Mouse (Mus musculus) lung, adult 2 months (tissue): ENCODE data around the gene 1700028J19Rik. TPM values are rescaled to one million over a fixed set of nuclear protein-coding genes. Genes with fewer than 3 reads are reported as not detected.
"Not testable (repeated sequence)": the region's sequence is repeated elsewhere in the genome, so short reads cannot be mapped to it uniquely, and the experiment has no call there.

Experiments used
- DNase-seq: peaks from one replicate; pipeline ENCODE4 v3.0.0; 2022
- H3K4me1 ChIP-seq: fragments of 200-500 bp; 2 replicates; pipeline ENCODE4 v1.6.1; 2011; ENCODE audit warnings: low read length; ENCODE audit not compliant: control insufficient read depth, insufficient read depth
- H3K4me3 ChIP-seq: fragments of 200-500 bp; replicated peaks from 2 replicates; pipeline ENCODE3; 2011; ENCODE audit warnings: low read depth, mild to moderate bottlenecking, control low read depth, low read length; ENCODE audit errors: extremely low read depth
- CTCF ChIP-seq: fragments of 200-500 bp; IDR thresholded peaks from 2 replicates; pipeline ENCODE4 v1.5.1; 2011; ENCODE audit warnings: mild to moderate bottlenecking, low read length, control low read depth; ENCODE audit not compliant: insufficient read depth
- POLR2A ChIP-seq: fragments of 200-500 bp; IDR thresholded peaks from 2 replicates; pipeline ENCODE4 v1.6.1; 2011; ENCODE audit warnings: low read depth, mild to moderate bottlenecking, control low read depth, low read length, borderline replicate concordance; ENCODE audit errors: extremely low read depth
- WGBS: fragments of 180-500 bp; shearing (Covaris S2); methylation state at CpG from one replicate; pipeline ENCODE4 v1.1.7; 2018; 5-methylcytosine and 5-hydroxymethylcytosine counted together
- polyA plus RNA-seq: library from polyadenylated mRNA; depleted of rRNA; stranded (reverse); fragments of >200 nt; gene quantifications from 2 replicates; pipeline ENCODE4 v1.2.3, GENCODE M21; 2012; rRNA removed

1700028J19Rik gene
- polyA plus RNA-seq, 1 experiment = 1.1 TPM

GRCm38 (mm10) chr7:44225076-44225475 is 21.4 kb downstream of the 1700028J19Rik start, which contains the start of gene Klk1:
Klk1 (plus strand) TSS chr7:44225360.
- WGBS = 35% methylated on average over 1 of the region's 1 CpGs
- Histone ChIP-seq H3K4me1 (no peaks in the 10 kb centered on the region), H3K4me3 (no peak within 1 kb of the TSS)
- DNase-seq = no peak
- TF ChIP-seq POLR2A (no peak), CTCF (no peak)

GRCm38 (mm10) chr7:44222335-44222734 is 24.2 kb downstream of the 1700028J19Rik start:
- 66% methylated on average over 6 of the region's 6 CpGs for whole genome bisulfite sequencing
- H3K4me3 ChIP-seq, DNase-seq, H3K4me1 ChIP-seq: not testable (repeated sequence)

GRCm38 (mm10) chr7:44221601-44222000 is 24.9 kb downstream of the 1700028J19Rik start:
- H3K4me1 ChIP-seq, H3K4me3 ChIP-seq, DNase-seq: not testable (repeated sequence)
- WGBS = 71% methylated on average over 9 of the region's 10 CpGs

- DNase-seq = no peak
- no peak within 1 kb of the TSS for H3K4me3 ChIP-seq
- TF ChIP-seq CTCF (no peak), POLR2A (no peak)
- WGBS = 76% methylated on average over 1 of the region's 1 CpGs
- H3K4me1 ChIP-seq = no peaks in the 10 kb centered on the region
Measured at GRCm38 (mm10) chr7:44215645-44216044, 30.9 kb downstream of the 1700028J19Rik start, which contains the start of gene Klk1b5. Klk1b5 (plus strand) TSS chr7:44215945.

- DNase-seq = no peak
- Histone ChIP-seq H3K4me1 (no peaks in the 10 kb centered on the region), H3K4me3 (no peak overlapping the region)
- no peak for TF ChIP-seq POLR2A
- TF ChIP-seq CTCF = no peak
- WGBS = 71% methylated on average over 3 of the region's 3 CpGs
Measured at GRCm38 (mm10) chr7:44208307-44208706, 38.2 kb downstream of the 1700028J19Rik start.

GRCm38 (mm10) chr7:44207135-44207534 is 39.4 kb downstream of the 1700028J19Rik start, which contains the start of gene Klk1b4:
Klk1b4 (plus strand) TSS chr7:44207435.
- not testable (repeated sequence) for H3K4me3 ChIP-seq, H3K4me1 ChIP-seq, DNase-seq
- 34% methylated on average over 3 of the region's 3 CpGs for WGBS

GRCm38 (mm10) chr7:44197891-44198290 is 48.6 kb downstream of the 1700028J19Rik start, which contains the start of gene Klk1b3:
Klk1b3 (plus strand) TSS chr7:44198191.
- H3K4me3 ChIP-seq = no peak within 1 kb of the TSS
- 46% methylated on average over 3 of the region's 3 CpGs for WGBS
- no peaks in the 10 kb centered on the region for H3K4me1 ChIP-seq
- TF ChIP-seq POLR2A = no peak
- no peak for TF ChIP-seq CTCF
- DNase-seq = no peak

- not testable (repeated sequence) for H3K4me3 ChIP-seq, H3K4me1 ChIP-seq, DNase-seq
- WGBS = 79% methylated on average over 1 of the region's 1 CpGs
Measured at GRCm38 (mm10) chr7:44193466-44193865, 53.0 kb downstream of the 1700028J19Rik start.

- not testable (repeated sequence) for DNase-seq, H3K4me1 ChIP-seq, H3K4me3 ChIP-seq
Measured at GRCm38 (mm10) chr7:44187936-44188335, 58.6 kb downstream of the 1700028J19Rik start, which contains the start of gene Klk1b24. Klk1b24 (plus strand) TSS chr7:44188236.

GRCm38 (mm10) chr7:44186516-44186915 is 60.0 kb downstream of the 1700028J19Rik start:
- H3K4me1 ChIP-seq, H3K4me3 ChIP-seq, DNase-seq: not testable (repeated sequence)
- WGBS = 49% methylated on average over 8 of the region's 8 CpGs

Other genes starting within 250 kb of the 1700028J19Rik start
- 0.11 TPM in 1 of 2 replicates, not detected in the other for gene Klk1b26, start 234.5 kb downstream of the 1700028J19Rik start, polyA plus RNA-seq
- 0.19 and 0.23 TPM in 2 replicates for gene Klk1b27, start 194.4 kb downstream of the 1700028J19Rik start, polyA plus RNA-seq
- not detected in 2 replicates for gene Klk1b21, start 144.4 kb downstream of the 1700028J19Rik start, polyA plus RNA-seq
- not detected in 2 replicates for gene Klk1b22, start 134.0 kb downstream of the 1700028J19Rik start, polyA plus RNA-seq
- not detected in 2 replicates for gene Klk1b16, start 109.9 kb downstream of the 1700028J19Rik start, polyA plus RNA-seq
- gene Klk1b24, start 58.5 kb downstream of the 1700028J19Rik start, polyA plus RNA-seq = not detected in 2 replicates
- gene Klk1b3, start 48.5 kb downstream of the 1700028J19Rik start, polyA plus RNA-seq = not detected in 2 replicates
- gene Klk1b4, start 39.3 kb downstream of the 1700028J19Rik start, polyA plus RNA-seq = 0.15 TPM in 1 of 2 replicates, not detected in the other
- not detected in 2 replicates for gene Klk1b5, start 30.8 kb downstream of the 1700028J19Rik start, polyA plus RNA-seq
- 1.9 and 18.3 TPM in 2 replicates for gene Klk1, start 21.3 kb downstream of the 1700028J19Rik start, polyA plus RNA-seq
- gene Gm36864, start 10.5 kb downstream of the 1700028J19Rik start, polyA plus RNA-seq = not detected in 2 replicates
- 60.0 and 63.7 TPM in 2 replicates for gene 2410002F23Rik, start within 50 bp of the 1700028J19Rik start, polyA plus RNA-seq
- gene Acp4, start 10.7 kb upstream of the 1700028J19Rik start, polyA plus RNA-seq = not detected in 2 replicates
- not detected in 2 replicates for gene Gm15517, start 14.8 kb upstream of the 1700028J19Rik start, polyA plus RNA-seq
- gene Clec11a, start 60.2 kb upstream of the 1700028J19Rik start, polyA plus RNA-seq = 9.4 and 11.5 TPM in 2 replicates
- 0.44 and 0.65 TPM in 2 replicates for gene Shank1, start 63.6 kb upstream of the 1700028J19Rik start, polyA plus RNA-seq
- 2.8 and 3.1 TPM in 2 replicates for gene Syt3, start 137.4 kb upstream of the 1700028J19Rik start, polyA plus RNA-seq
- gene 1700008O03Rik, start 139.1 kb upstream of the 1700028J19Rik start, polyA plus RNA-seq = 0.98 and 1.2 TPM in 2 replicates
- gene Lrrc4b, start 182.3 kb upstream of the 1700028J19Rik start, polyA plus RNA-seq = 4.5 and 4.9 TPM in 2 replicates
- gene Aspdh, start 218.7 kb upstream of the 1700028J19Rik start, polyA plus RNA-seq = 0.24 and 0.50 TPM in 2 replicates
- gene Josd2, start 221.3 kb upstream of the 1700028J19Rik start, polyA plus RNA-seq = 164 and 175 TPM in 2 replicates
- gene Emc10, start 249.8 kb upstream of the 1700028J19Rik start, polyA plus RNA-seq = 250 and 268 TPM in 2 replicates
- gene Fam71e1, start 249.9 kb upstream of the 1700028J19Rik start, polyA plus RNA-seq = 9.5 and 10.3 TPM in 2 replicates